Mouse (Mus musculus) forebrain, embryonic 13.5 days (tissue): ENCODE measurements at regions not wholly inside any gene's neighbourhood (a gene's known extent, or its start where the extent isn't known, plus 50 kb on each side); places are given as distances from the start of the nearest gene placed in this dataset.

Experiments used
- ATAC-seq: fragments of 200-750 bp; cut with Nextera tagmentation; 2 replicates; pipeline ENCODE4 v1.8.0; 2017
- H3K27ac ChIP-seq: fragments of 300-500 bp; sonication (generic); 2 replicates; pipeline ENCODE4 v1.5.1; 2015; ENCODE audit warnings: inconsistent platforms, mild to moderate bottlenecking, moderate library complexity
- H3K27me3 ChIP-seq: fragments of 300-500 bp; sonication (generic); 2 replicates; pipeline ENCODE4 v1.6.1; 2015; ENCODE audit warnings: mild to moderate bottlenecking, inconsistent platforms
- H3K36me3 ChIP-seq: fragments of 300-500 bp; sonication (generic); 2 replicates; pipeline ENCODE4 v1.6.1; 2015; ENCODE audit warnings: mild to moderate bottlenecking, inconsistent platforms; ENCODE audit not compliant: poor library complexity, severe bottlenecking
- H3K4me1 ChIP-seq: fragments of 300-500 bp; sonication (generic); 2 replicates; pipeline ENCODE4 v1.6.1; 2015; ENCODE audit warnings: inconsistent platforms
- H3K4me2 ChIP-seq: fragments of 300-500 bp; sonication (generic); 2 replicates; pipeline ENCODE4 v1.6.1; 2015; ENCODE audit warnings: inconsistent platforms, mild to moderate bottlenecking, moderate library complexity
- H3K4me3 ChIP-seq: fragments of 300-500 bp; sonication (generic); 2 replicates; pipeline ENCODE4 v1.5.1; 2015; ENCODE audit warnings: mild to moderate bottlenecking, inconsistent platforms
- H3K9ac ChIP-seq: fragments of 300-500 bp; sonication (generic); 2 replicates; pipeline ENCODE4 v1.6.1; 2015; ENCODE audit warnings: mild to moderate bottlenecking, inconsistent platforms
- H3K9me3 ChIP-seq: fragments of 300-500 bp; sonication (generic); replicated peaks from 2 replicates; pipeline ENCODE4 v1.6.1; 2016; ENCODE audit warnings: inconsistent platforms
- WGBS: fragments of 180-500 bp; shearing (Covaris S2); methylation state at CpG from one replicate; pipeline ENCODE4 v1.1.7; 2015; 5-methylcytosine and 5-hydroxymethylcytosine counted together

GRCm38 (mm10) chr9:43660896-43661563 is 82.8 kb upstream of the Nectin1 start:
- Histone ChIP-seq H3K4me3 (no peak overlapping the region), H3K36me3 (no peaks in the 10 kb centered on the region), H3K9ac (no peak overlapping the region), H3K4me1 (peaks cover 17% of the 10 kb centered on the region; the same call in 1 of the 2 replicates), H3K4me2 (no peak overlapping the region), H3K9me3 (no peaks in the 10 kb centered on the region), H3K27ac (peak overlapping the region; percentile 19; the same call in 1 of the 2 replicates), H3K27me3 (no peaks in the 10 kb centered on the region)
- no peak for ATAC-seq
- WGBS = 67% methylated on average over 11 of the region's 11 CpGs

GRCm38 (mm10) chr9:43661646-43662045 is 82.1 kb upstream of the Nectin1 start:
- peaks cover 17% of the 10 kb centered on the region; the same call in 1 of the 2 replicates for H3K4me1 ChIP-seq
- no peak for ATAC-seq
- no peak overlapping the region for H3K9ac ChIP-seq
- H3K4me2 ChIP-seq = no peak overlapping the region
- H3K4me3 ChIP-seq = no peak overlapping the region
- no peaks in the 10 kb centered on the region for H3K36me3 ChIP-seq
- H3K9me3 ChIP-seq = no peaks in the 10 kb centered on the region
- no peaks in the 10 kb centered on the region for H3K27me3 ChIP-seq
- 68% methylated on average over 6 of the region's 6 CpGs for WGBS
- no peak overlapping the region for H3K27ac ChIP-seq

- H3K27ac ChIP-seq = no peak overlapping the region
- ATAC-seq = no peak
- H3K36me3 ChIP-seq = no peaks in the 10 kb centered on the region
- 0 out of 2 replicates have a peak, but pooled peaks cover 3% of the 10 kb centered on the region for H3K4me1 ChIP-seq
- no peak overlapping the region for H3K9ac ChIP-seq
- no peak overlapping the region for H3K4me3 ChIP-seq
- H3K4me2 ChIP-seq = no peak overlapping the region
- WGBS = 88% methylated on average over 6 of the region's 6 CpGs
- H3K9me3 ChIP-seq = no peaks in the 10 kb centered on the region
- H3K27me3 ChIP-seq = no peaks in the 10 kb centered on the region
These were observed 76.4 kb upstream of the Nectin1 start for GRCm38 (mm10) chr9:43667386-43667785.

GRCm38 (mm10) chr9:43667974-43668373 is 75.8 kb upstream of the Nectin1 start:
- Histone ChIP-seq H3K9me3 (no peaks in the 10 kb centered on the region), H3K4me3 (no peak overlapping the region), H3K4me1 (0 out of 2 replicates have a peak, but pooled peaks cover 3% of the 10 kb centered on the region), H3K36me3 (no peaks in the 10 kb centered on the region), H3K27me3 (no peaks in the 10 kb centered on the region), H3K9ac (no peak overlapping the region), H3K27ac (no peak overlapping the region), H3K4me2 (no peak overlapping the region)
- WGBS = 83% methylated on average over 4 of the region's 4 CpGs
- ATAC-seq = no peak

GRCm38 (mm10) chr9:43668731-43669130 is 75.1 kb upstream of the Nectin1 start:
- ATAC-seq = no peak
- 77% methylated on average over 7 of the region's 7 CpGs for WGBS
- no peaks in the 10 kb centered on the region for H3K27me3 ChIP-seq
- H3K9me3 ChIP-seq = no peaks in the 10 kb centered on the region
- no peak overlapping the region for H3K4me2 ChIP-seq
- peaks cover 3% of the 10 kb centered on the region; the same call in 1 of the 2 replicates for H3K4me1 ChIP-seq
- no peaks in the 10 kb centered on the region for H3K36me3 ChIP-seq
- no peak overlapping the region for H3K27ac ChIP-seq
- H3K4me3 ChIP-seq = no peak overlapping the region
- no peak overlapping the region for H3K9ac ChIP-seq

- 82% methylated on average over 5 of the region's 5 CpGs for WGBS
- H3K27ac ChIP-seq = no peak overlapping the region
- H3K27me3 ChIP-seq = no peaks in the 10 kb centered on the region
- no peak overlapping the region for H3K4me2 ChIP-seq
- no peak for ATAC-seq
- H3K9ac ChIP-seq = no peak overlapping the region
- H3K4me1 ChIP-seq = peaks cover 3% of the 10 kb centered on the region; the same call in 1 of the 2 replicates
- no peaks in the 10 kb centered on the region for H3K9me3 ChIP-seq
- no peak overlapping the region for H3K4me3 ChIP-seq
- H3K36me3 ChIP-seq = no peaks in the 10 kb centered on the region
These were observed 73.2 kb upstream of the Nectin1 start for GRCm38 (mm10) chr9:43670563-43670962.

GRCm38 (mm10) chr9:43673171-43673680 is 70.6 kb upstream of the Nectin1 start:
- no peak overlapping the region for H3K4me2 ChIP-seq
- WGBS = 63% methylated on average over 4 of the region's 4 CpGs
- no peak overlapping the region for H3K4me3 ChIP-seq
- H3K27me3 ChIP-seq = no peaks in the 10 kb centered on the region
- no peak for ATAC-seq
- H3K36me3 ChIP-seq = no peaks in the 10 kb centered on the region
- no peaks in the 10 kb centered on the region for H3K9me3 ChIP-seq
- H3K4me1 ChIP-seq = peaks cover 3% of the 10 kb centered on the region; the same call in 1 of the 2 replicates
- no peak overlapping the region for H3K9ac ChIP-seq
- H3K27ac ChIP-seq = no peak overlapping the region

- no peaks in the 10 kb centered on the region for H3K36me3 ChIP-seq
- H3K4me3 ChIP-seq = no peak overlapping the region
- H3K9ac ChIP-seq = no peak overlapping the region
- peaks cover 11% of the 10 kb centered on the region for H3K4me1 ChIP-seq
- no peak overlapping the region for H3K4me2 ChIP-seq
- ATAC-seq = no peak
- no peaks in the 10 kb centered on the region for H3K27me3 ChIP-seq
- 68% methylated on average over 8 of the region's 8 CpGs for WGBS
- no peaks in the 10 kb centered on the region for H3K9me3 ChIP-seq
- H3K27ac ChIP-seq = no peak overlapping the region
These were observed 69.5 kb upstream of the Nectin1 start for GRCm38 (mm10) chr9:43674321-43674720.

GRCm38 (mm10) chr9:43676011-43676410 is 67.8 kb upstream of the Nectin1 start:
- no peak overlapping the region for H3K27ac ChIP-seq
- H3K9ac ChIP-seq = no peak overlapping the region
- no peaks in the 10 kb centered on the region for H3K36me3 ChIP-seq
- H3K9me3 ChIP-seq = no peaks in the 10 kb centered on the region
- WGBS = 77% methylated on average over 2 of the region's 2 CpGs
- no peak for ATAC-seq
- H3K4me1 ChIP-seq = peaks cover 14% of the 10 kb centered on the region
- H3K27me3 ChIP-seq = no peaks in the 10 kb centered on the region
- H3K4me2 ChIP-seq = no peak overlapping the region
- no peak overlapping the region for H3K4me3 ChIP-seq

- peaks cover 14% of the 10 kb centered on the region for H3K4me1 ChIP-seq
- H3K4me3 ChIP-seq = no peak overlapping the region
- no peak overlapping the region for H3K27ac ChIP-seq
- no peaks in the 10 kb centered on the region for H3K27me3 ChIP-seq
- 44% methylated on average over 17 of the region's 17 CpGs for WGBS
- no peak overlapping the region for H3K9ac ChIP-seq
- H3K4me2 ChIP-seq = no peak overlapping the region
- no peaks in the 10 kb centered on the region for H3K9me3 ChIP-seq
- ATAC-seq = no peak
- H3K36me3 ChIP-seq = no peaks in the 10 kb centered on the region
These were observed 64.5 kb upstream of the Nectin1 start for GRCm38 (mm10) chr9:43679331-43679730.

- H3K36me3 ChIP-seq = no peaks in the 10 kb centered on the region
- peaks cover 14% of the 10 kb centered on the region for H3K4me1 ChIP-seq
- no peak overlapping the region for H3K9ac ChIP-seq
- no peak for ATAC-seq
- H3K27me3 ChIP-seq = no peaks in the 10 kb centered on the region
- H3K27ac ChIP-seq = no peak overlapping the region
- 73% methylated on average over 3 of the region's 3 CpGs for WGBS
- H3K9me3 ChIP-seq = no peaks in the 10 kb centered on the region
- no peak overlapping the region for H3K4me3 ChIP-seq
- H3K4me2 ChIP-seq = no peak overlapping the region
These were observed 62.5 kb upstream of the Nectin1 start for GRCm38 (mm10) chr9:43681317-43681716.

- Histone ChIP-seq H3K36me3 (no peaks in the 10 kb centered on the region), H3K27ac (no peak overlapping the region), H3K9ac (no peak overlapping the region), H3K4me1 (peaks cover 14% of the 10 kb centered on the region), H3K27me3 (no peaks in the 10 kb centered on the region), H3K9me3 (no peaks in the 10 kb centered on the region), H3K4me3 (no peak overlapping the region), H3K4me2 (no peak overlapping the region)
- no peak for ATAC-seq
- 81% methylated on average over 5 of the region's 5 CpGs for WGBS
These were observed 61.7 kb upstream of the Nectin1 start for GRCm38 (mm10) chr9:43682102-43682501.

GRCm38 (mm10) chr9:43684596-43684995 is 59.2 kb upstream of the Nectin1 start:
- H3K27me3 ChIP-seq = no peaks in the 10 kb centered on the region
- H3K36me3 ChIP-seq = no peaks in the 10 kb centered on the region
- H3K9me3 ChIP-seq = no peaks in the 10 kb centered on the region
- H3K27ac ChIP-seq = no peak overlapping the region
- ATAC-seq = no peak
- H3K4me2 ChIP-seq = no peak overlapping the region
- H3K9ac ChIP-seq = no peak overlapping the region
- 81% methylated on average over 5 of the region's 5 CpGs for WGBS
- H3K4me1 ChIP-seq = peaks cover 3% of the 10 kb centered on the region
- H3K4me3 ChIP-seq = no peak overlapping the region
